Mouse (Mus musculus) liver, adult 2 months (tissue): ENCODE data around the gene Gm3594. TPM values are rescaled to one million over a fixed set of nuclear protein-coding genes. Genes with fewer than 3 reads are reported as not detected.
"Not testable (repeated sequence)": the region's sequence is repeated elsewhere in the genome, so short reads cannot be mapped to it uniquely, and the experiment has no call there.

Experiments
- DNase-seq: peaks from one replicate; pipeline ENCODE4 v3.0.0-alpha.2; 2011; ENCODE audit warnings: low read depth, low spot score; ENCODE audit errors: extremely low read depth
- H3K27ac ChIP-seq: fragments of 200-500 bp; replicated peaks from 2 replicates; pipeline ENCODE4 v1.5.1; 2012; ENCODE audit warnings: low read depth, mild to moderate bottlenecking, control low read depth, inconsistent platforms, low read length; ENCODE audit not compliant: insufficient read depth
- H3K27me3 ChIP-seq: fragments of 200-500 bp; 2 replicates; pipeline ENCODE4 v1.6.1; 2012; ENCODE audit warnings: mild to moderate bottlenecking, moderate library complexity, low read length, inconsistent platforms; ENCODE audit not compliant: control insufficient read depth, insufficient read depth
- H3K36me3 ChIP-seq: fragments of 200-500 bp; 2 replicates; pipeline ENCODE4 v1.6.1; 2012; ENCODE audit warnings: low read length, inconsistent platforms; ENCODE audit not compliant: control insufficient read depth, insufficient read depth
- H3K4me1 ChIP-seq: fragments of 200-500 bp; 2 replicates; pipeline ENCODE4 v1.6.1; 2011; ENCODE audit warnings: low read length; ENCODE audit not compliant: control insufficient read depth, insufficient read depth
- H3K4me3 ChIP-seq: fragments of 200-500 bp; 2 replicates; pipeline ENCODE4 v1.5.1; 2011; ENCODE audit warnings: low read depth, mild to moderate bottlenecking, control low read depth, low read length, moderate library complexity; ENCODE audit not compliant: insufficient read depth
- H3K79me2 ChIP-seq: fragments of 200-500 bp; 2 replicates; pipeline ENCODE4 v1.6.1; 2012; ENCODE audit warnings: inconsistent platforms, mild to moderate bottlenecking, low read length, moderate library complexity; ENCODE audit not compliant: control insufficient read depth, insufficient read depth
- H3K9ac ChIP-seq: fragments of 200-500 bp; 2 replicates; pipeline ENCODE4 v1.6.1; 2012; ENCODE audit warnings: low read depth, mild to moderate bottlenecking, control low read depth, inconsistent platforms, low read length
- WGBS: fragments of 180-500 bp; shearing (Covaris S2); methylation state at CpG from one replicate; pipeline ENCODE4 v1.1.7; 2018; 5-methylcytosine and 5-hydroxymethylcytosine counted together
- polyA plus RNA-seq: library from polyadenylated mRNA; depleted of rRNA; stranded (reverse); fragments of >200 nt; gene quantifications from 2 replicates; pipeline ENCODE4 v1.2.3, GENCODE M21; 2012; rRNA removed
- total RNA-seq: library from RNA; depleted of rRNA; stranded (reverse); fragments of >200 nt; gene quantifications from 2 replicates; pipeline ENCODE4 v1.2.3, GENCODE M21; 2014; rRNA removed

The Gm3594 gene
- total and polyA plus RNA-seq, 2 experiments = not detected

- H3K27ac ChIP-seq, DNase-seq, H3K9ac ChIP-seq, H3K36me3 ChIP-seq, H3K4me3 ChIP-seq, H3K27me3 ChIP-seq, H3K79me2 ChIP-seq, H3K4me1 ChIP-seq: not testable (repeated sequence)
- no CpG with 5 or more reads among the region's 2 CpGs for WGBS
Observed at GRCm38 (mm10) chr14:6412382-6412781, 32.0 kb downstream of the Gm3594 start, which contains the start of gene Gm3591. TSS of gene Gm3591 (minus strand) at chr14:6412482.

- not testable (repeated sequence) for H3K36me3 ChIP-seq, H3K27me3 ChIP-seq, DNase-seq, H3K79me2 ChIP-seq, H3K27ac ChIP-seq, H3K4me1 ChIP-seq, H3K9ac ChIP-seq, H3K4me3 ChIP-seq
- WGBS = 89% methylated on average over 2 of the region's 4 CpGs
Observed at GRCm38 (mm10) chr14:6390219-6390618, 54.2 kb downstream of the Gm3594 start, which contains the start of gene Gm16440. TSS of gene Gm16440 (minus strand) at chr14:6390319.

Other genes starting within 250 kb of the Gm3594 start
- gene Gm21560, start 225.3 kb downstream of the Gm3594 start, total RNA-seq = not detected in 2 replicates
- gene Gm21560, start 225.3 kb downstream of the Gm3594 start, polyA plus RNA-seq = not detected in 2 replicates
- not detected in 2 replicates for gene Gm3411, start 157.4 kb downstream of the Gm3594 start, total RNA-seq
- not detected in 2 replicates for gene Gm3411, start 157.4 kb downstream of the Gm3594 start, polyA plus RNA-seq
- gene Gm21103, start 139.8 kb downstream of the Gm3594 start, total RNA-seq = not detected in 2 replicates
- gene Gm21103, start 139.8 kb downstream of the Gm3594 start, polyA plus RNA-seq = not detected in 2 replicates
- not detected in 2 replicates for gene Gm3618, start 100.9 kb downstream of the Gm3594 start, total RNA-seq
- not detected in 2 replicates for gene Gm3618, start 100.9 kb downstream of the Gm3594 start, polyA plus RNA-seq
- not detected in 2 replicates for gene Gm16440, start 54.3 kb downstream of the Gm3594 start, total RNA-seq
- gene Gm16440, start 54.3 kb downstream of the Gm3594 start, polyA plus RNA-seq = not detected in 2 replicates
- not detected in 2 replicates for gene Gm3591, start 32.1 kb downstream of the Gm3594 start, total RNA-seq
- not detected in 2 replicates for gene Gm3591, start 32.1 kb downstream of the Gm3594 start, polyA plus RNA-seq
- not detected in 2 replicates for gene Gm8356, start 92.7 kb upstream of the Gm3594 start, total RNA-seq
- not detected in 2 replicates for gene Gm8356, start 92.7 kb upstream of the Gm3594 start, polyA plus RNA-seq
- gene Gm3629, start 146.0 kb upstream of the Gm3594 start, total RNA-seq = not detected in 2 replicates
- not detected in 2 replicates for gene Gm3629, start 146.0 kb upstream of the Gm3594 start, polyA plus RNA-seq
- not detected in 2 replicates for gene Gm3460, start 177.8 kb upstream of the Gm3594 start, total RNA-seq
- not detected in 2 replicates for gene Gm3460, start 177.8 kb upstream of the Gm3594 start, polyA plus RNA-seq
- not detected in 2 replicates for gene Gm10251, start 239.6 kb upstream of the Gm3594 start, total RNA-seq
- gene Gm10251, start 239.6 kb upstream of the Gm3594 start, polyA plus RNA-seq = not detected in 2 replicates